Mouse (Mus musculus) heart, adult 2 months (tissue): ENCODE measurements around the gene Tln2. TPM values are rescaled to one million over a fixed set of nuclear protein-coding genes. Genes with fewer than 3 reads are reported as not detected.

ENCODE experiments used
- DNase-seq, 2 experiments: peaks; one replicate each; pipeline ENCODE4 v3.0.0; 2021
- H3K27ac ChIP-seq: fragments of 200-600 bp; 2 replicates; pipeline ENCODE4 v1.8.1; 2022
- H3K27me3 ChIP-seq: fragments of 200-500 bp; 2 replicates; pipeline ENCODE4 v1.6.1; 2012; ENCODE audit warnings: mild to moderate bottlenecking, low read length, inconsistent platforms, mixed read lengths; ENCODE audit not compliant: control insufficient read depth, insufficient read depth
- H3K36me3 ChIP-seq: fragments of 200-500 bp; 2 replicates; pipeline ENCODE4 v1.6.1; 2012; ENCODE audit warnings: low read length, inconsistent platforms; ENCODE audit not compliant: control insufficient read depth, insufficient read depth
- H3K4me1 ChIP-seq: fragments of 200-500 bp; 2 replicates; pipeline ENCODE4 v1.6.1; 2011; ENCODE audit warnings: low read length; ENCODE audit not compliant: control insufficient read depth, insufficient read depth
- H3K4me3 ChIP-seq: fragments of 200-600 bp; 2 replicates; pipeline ENCODE4 v1.8.1; 2022
- H3K79me2 ChIP-seq: fragments of 200-500 bp; replicated peaks from 2 replicates; pipeline ENCODE4 v1.6.1; 2012; ENCODE audit warnings: mild to moderate bottlenecking, inconsistent platforms, low read length, moderate library complexity, mixed read lengths; ENCODE audit not compliant: control insufficient read depth, insufficient read depth
- H3K9ac ChIP-seq: fragments of 200-500 bp; 2 replicates; pipeline ENCODE4 v1.6.1; 2012; ENCODE audit warnings: low read depth, mild to moderate bottlenecking, control low read depth, inconsistent platforms, low read length, mixed read lengths
- CTCF ChIP-seq: fragments of 200-600 bp; IDR thresholded peaks from 2 replicates; pipeline ENCODE4 v1.8.1; 2022; ENCODE audit warnings: antibody characterized with exemption, mild to moderate bottlenecking, moderate library complexity
- EP300 ChIP-seq: fragments of 200-500 bp; IDR thresholded peaks from 2 replicates; pipeline ENCODE4 v1.6.1; 2011; ENCODE audit warnings: low read depth, low read length, control low read depth; ENCODE audit not compliant: insufficient read depth
- POLR2A ChIP-seq: fragments of 200-500 bp; IDR thresholded peaks from 2 replicates; pipeline ENCODE4 v1.6.1; 2011; ENCODE audit warnings: mild to moderate bottlenecking, low read depth, low read length, control low read depth; ENCODE audit not compliant: insufficient read depth
- WGBS: fragments of 180-500 bp; shearing (Covaris S2); methylation state at CpG from one replicate; pipeline ENCODE4 v1.1.7; 2018; 5-methylcytosine and 5-hydroxymethylcytosine counted together
- intact Hi-C: fragments of 180-260 bp; cut with DNase I; formaldehyde crosslinking; loops from one replicate; pipeline ENCODE4 v1.15.1; 2025
- polyA plus RNA-seq: library from polyadenylated mRNA; depleted of rRNA; stranded (reverse); fragments of >200 nt; gene quantifications from 2 replicates; pipeline ENCODE4 v1.2.3, GENCODE M21; 2012
- total RNA-seq, 2 experiments: library from RNA; stranded (reverse); gene quantifications; 2 replicates each; pipeline ENCODE4 v1.2.3; 2021

Tln2 gene
- total and polyA plus RNA-seq, 3 experiments: 20.1 to 78.2 (median 67.1) TPM

DNA sequence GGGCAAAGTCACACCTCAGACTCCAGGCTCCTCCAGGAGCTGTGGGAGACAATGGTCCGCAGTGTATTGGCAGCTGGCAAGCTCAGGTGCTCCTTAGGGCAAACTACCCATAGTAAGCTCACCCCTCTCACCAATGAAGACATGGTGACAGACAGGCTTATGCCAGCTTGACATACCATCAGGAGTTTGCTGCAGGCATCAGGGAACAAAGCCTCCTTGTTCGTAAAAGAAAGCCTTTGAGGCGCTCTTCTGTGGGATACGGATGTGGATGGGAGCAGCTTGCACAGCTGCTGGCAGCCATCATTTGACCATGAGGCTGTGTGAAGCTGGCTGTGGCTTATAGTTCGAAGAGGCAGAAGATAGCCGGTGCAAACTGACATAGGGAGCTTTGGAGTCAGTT lies 254.5 kb downstream of the Tln2 start:
- no peak overlapping the region for H3K27ac ChIP-seq
- H3K9ac ChIP-seq: no peak overlapping the region
- no peaks in the 10 kb centered on the region for H3K4me1 ChIP-seq
- no peaks in the 10 kb centered on the region for H3K79me2 ChIP-seq
- intact Hi-C loops: no loop called here
- WGBS: 94% methylated on average over 6 of the region's 6 CpGs
- H3K27me3 ChIP-seq: no peaks in the 10 kb centered on the region
- no peaks in the 10 kb centered on the region for H3K36me3 ChIP-seq
- TF ChIP-seq EP300: no peak
- no peak for TF ChIP-seq POLR2A
- no peak for DNase-seq
- H3K4me3 ChIP-seq: no peak overlapping the region

DNA sequence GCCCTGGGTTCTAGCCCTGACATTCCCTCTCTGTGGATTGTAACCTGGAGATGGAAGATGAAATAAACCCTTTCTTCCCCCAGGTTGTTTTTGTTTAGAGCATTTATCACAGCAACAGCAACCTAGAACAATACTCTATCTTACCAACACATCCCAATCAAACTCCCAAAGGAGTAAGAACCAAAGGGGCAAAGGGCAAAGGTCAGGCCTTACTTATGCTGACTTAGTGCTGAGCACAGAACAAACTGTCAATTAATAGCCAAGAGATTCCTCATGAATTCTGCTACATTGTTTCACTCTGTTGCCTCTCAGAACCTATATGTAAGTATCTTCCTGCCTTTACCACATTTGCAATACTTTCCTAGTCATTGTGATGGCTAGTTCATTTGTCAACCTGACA lies 255.5 kb downstream of the Tln2 start:
- no peaks in the 10 kb centered on the region for H3K27me3 ChIP-seq
- DNase-seq: no peak
- H3K4me3 ChIP-seq: no peak overlapping the region
- H3K4me1 ChIP-seq: no peaks in the 10 kb centered on the region; the same call in 1 of the 2 replicates
- H3K27ac ChIP-seq: no peak overlapping the region
- H3K9ac ChIP-seq: no peak overlapping the region
- no peaks in the 10 kb centered on the region for H3K36me3 ChIP-seq
- intact Hi-C loops: no loop called here
- no peaks in the 10 kb centered on the region for H3K79me2 ChIP-seq
- no peak for TF ChIP-seq POLR2A
- TF ChIP-seq EP300: no peak
- TF ChIP-seq CTCF: no peak

DNA sequence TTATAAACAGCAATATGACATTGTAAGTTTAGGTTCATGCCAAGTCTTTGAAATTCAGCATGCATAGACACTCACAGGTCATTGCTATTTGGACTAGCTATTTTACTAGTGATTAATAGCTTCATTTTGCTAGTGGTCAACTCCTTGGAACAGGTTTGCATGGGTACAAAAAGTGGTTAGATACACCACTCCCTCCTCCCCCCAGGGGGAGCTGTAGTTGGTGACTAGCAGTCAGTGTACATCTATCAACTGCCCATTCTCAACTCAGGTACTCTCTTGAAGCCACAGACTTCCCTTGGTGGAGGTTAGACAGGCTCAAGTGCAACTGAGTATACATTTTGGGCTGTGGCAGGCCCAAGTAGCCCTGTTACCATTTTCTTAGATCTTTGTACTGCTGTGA lies 256.5 kb downstream of the Tln2 start:
- H3K9ac ChIP-seq: no peak overlapping the region
- intact Hi-C loops: no loop called here
- no peaks in the 10 kb centered on the region for H3K36me3 ChIP-seq
- no peaks in the 10 kb centered on the region; the same call in 1 of the 2 replicates for H3K4me1 ChIP-seq
- TF ChIP-seq CTCF (0 out of 2 replicates have a peak, but pooled peaks have one; percentile 15), POLR2A (no peak)
- H3K27ac ChIP-seq: no peak overlapping the region
- DNase-seq: no peak
- H3K4me3 ChIP-seq: no peak overlapping the region
- no peaks in the 10 kb centered on the region for H3K79me2 ChIP-seq
- no peaks in the 10 kb centered on the region for H3K27me3 ChIP-seq

DNA sequence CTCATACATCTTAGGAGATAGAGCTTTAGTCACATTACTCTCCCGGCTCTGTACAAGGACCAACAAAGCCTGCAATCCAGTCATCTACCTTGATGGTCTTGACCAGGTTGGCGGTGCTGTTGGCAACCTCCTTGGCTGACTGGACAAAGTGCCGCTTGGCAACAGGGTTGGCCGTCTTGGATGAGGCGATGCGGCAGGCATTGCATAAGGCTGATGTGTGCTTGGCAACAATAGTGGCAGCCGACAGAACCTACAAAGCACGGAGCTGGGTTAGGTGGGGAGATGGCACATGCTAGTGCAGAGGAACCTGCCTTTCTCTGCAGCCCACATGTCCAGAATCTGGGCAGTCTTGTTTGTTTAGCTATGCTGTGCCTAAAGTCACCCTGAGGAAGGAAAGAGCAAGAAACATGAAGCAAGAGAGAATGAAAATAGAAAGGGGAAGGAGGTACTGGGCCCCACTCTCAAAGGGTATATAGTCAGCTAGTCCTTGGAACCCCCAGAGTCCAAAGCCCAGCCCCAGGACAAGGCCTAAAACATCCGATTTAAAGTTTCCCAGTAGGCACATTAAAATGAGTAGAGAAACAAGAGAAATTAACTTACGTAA lies 257.0 kb downstream of the Tln2 start:
- Histone ChIP-seq H3K4me3 (no peak overlapping the region), H3K27ac (no peak overlapping the region), H3K4me1 (no peaks in the 10 kb centered on the region; the same call in 1 of the 2 replicates), H3K36me3 (no peaks in the 10 kb centered on the region), H3K9ac (no peak overlapping the region), H3K27me3 (no peaks in the 10 kb centered on the region), H3K79me2 (no peaks in the 10 kb centered on the region)
- no peak for TF ChIP-seq POLR2A
- no peak for TF ChIP-seq EP300
- TF ChIP-seq CTCF: no peak
- DNase-seq: peak in 1 of 2 experiments; percentile 32
- intact Hi-C loops: no loop called here
- 90% methylated on average over 10 of the region's 10 CpGs for WGBS

DNA sequence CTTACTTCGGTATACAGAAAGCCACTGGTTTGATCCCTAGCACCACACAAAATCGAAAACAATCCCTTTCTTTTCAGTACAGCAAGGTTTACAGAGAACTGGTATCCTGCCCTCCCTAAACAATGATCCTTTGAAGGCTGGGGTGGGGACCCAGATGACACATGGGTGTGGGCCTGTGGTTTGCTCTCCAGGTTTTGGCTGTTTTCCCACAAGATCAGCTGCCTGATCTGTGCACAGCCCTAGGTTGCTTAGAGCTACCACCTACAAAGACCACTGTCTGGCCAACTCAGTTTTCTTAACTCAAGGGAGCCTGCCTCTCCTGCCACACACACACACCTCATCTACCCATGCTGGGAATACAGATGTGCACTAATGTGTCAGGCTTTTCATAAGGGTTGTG lies 257.9 kb downstream of the Tln2 start:
- no peaks in the 10 kb centered on the region for H3K36me3 ChIP-seq
- H3K4me3 ChIP-seq: no peak overlapping the region
- no peak for TF ChIP-seq POLR2A
- no peak for TF ChIP-seq EP300
- no peak for TF ChIP-seq CTCF
- H3K79me2 ChIP-seq: no peaks in the 10 kb centered on the region
- 84% methylated on average over 2 of the region's 2 CpGs for WGBS
- intact Hi-C loops: no loop called here
- H3K27ac ChIP-seq: no peak overlapping the region
- no peak for DNase-seq
- H3K4me1 ChIP-seq: no peaks in the 10 kb centered on the region; the same call in 1 of the 2 replicates
- no peak overlapping the region for H3K9ac ChIP-seq
- no peaks in the 10 kb centered on the region for H3K27me3 ChIP-seq

DNA sequence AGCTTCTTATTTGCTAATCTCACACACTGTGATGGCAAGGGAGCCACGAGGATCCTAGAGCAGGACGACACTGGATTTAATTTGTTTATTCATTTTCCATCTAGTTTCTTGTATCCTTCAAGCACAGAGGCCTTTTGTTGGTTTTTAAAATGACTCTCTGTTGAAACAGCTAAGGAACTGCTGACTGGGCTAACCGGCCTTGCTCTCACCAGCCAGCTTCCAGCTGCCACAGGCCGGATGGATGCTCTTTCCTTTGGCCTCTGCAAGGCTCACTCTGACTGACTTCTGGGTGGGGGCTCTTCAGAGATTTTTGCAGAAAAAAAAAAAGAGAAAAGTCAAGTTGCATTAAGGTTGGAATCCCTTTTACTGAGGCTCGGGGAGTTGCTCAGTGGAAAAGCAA lies 258.7 kb downstream of the Tln2 start:
- WGBS: 83% methylated on average over 5 of the region's 5 CpGs
- no peaks in the 10 kb centered on the region for H3K36me3 ChIP-seq
- no peak overlapping the region for H3K9ac ChIP-seq
- no peak for TF ChIP-seq POLR2A
- no peak for TF ChIP-seq EP300
- TF ChIP-seq CTCF: no peak
- no peaks in the 10 kb centered on the region; the same call in 1 of the 2 replicates for H3K4me1 ChIP-seq
- intact Hi-C loops: no loop called here
- H3K4me3 ChIP-seq: no peak overlapping the region
- no peaks in the 10 kb centered on the region for H3K27me3 ChIP-seq
- DNase-seq: no peak
- H3K27ac ChIP-seq: no peak overlapping the region
- no peaks in the 10 kb centered on the region for H3K79me2 ChIP-seq
